Mouse (Mus musculus): ENCODE data around the gene Tent5c. TPM values are rescaled to one million over a fixed set of nuclear protein-coding genes. Genes with fewer than 3 reads are reported as not detected.
"Not testable (repeated sequence)": the region's sequence is repeated elsewhere in the genome, so short reads cannot be mapped to it uniquely, and the experiment has no call there.

The Tent5c gene
- polyA plus RNA-seq, 1 experiment, result not detected

- WGBS, result 84% methylated on average over 1 of the region's 1 CpGs
These were observed 70.7 kb downstream of the Tent5c start for GRCm38 (mm10) chr3:100418387-100418786.

GRCm38 (mm10) chr3:100417772-100418311, 71.3 kb downstream of the Tent5c start:
- Histone ChIP-seq H3K4me1 (ENCODE audit: control insufficient read depth, insufficient read depth, low read length) (peaks cover 2% of the 10 kb centered on the region; the same call in 1 of the 2 replicates), H3K27ac (ENCODE audit: insufficient read depth, low read depth, low read length) (no peak overlapping the region), H3K4me3 (ENCODE audit: insufficient read depth, low read depth, low read length) (no peak overlapping the region)
- TF ChIP-seq POLR2A (IDR thresholded peaks at IDR 0.05; ENCODE audit: insufficient read depth, low read depth, low read length) (no peak), CTCF (IDR thresholded peaks at IDR 0.05; ENCODE audit: insufficient read depth, low read depth, low read length) (no peak)
- WGBS, result 12% methylated on average over 10 of the region's 10 CpGs

More at GRCm38 (mm10) chr3:100418387-100418786, 70.7 kb downstream of the Tent5c start:
- no peak for TF ChIP-seq POLR2A (IDR thresholded peaks at IDR 0.05; ENCODE audit: insufficient read depth, low read depth, low read length)
- TF ChIP-seq CTCF (IDR thresholded peaks at IDR 0.05; ENCODE audit: insufficient read depth, low read depth, low read length), result no peak
- Histone ChIP-seq H3K4me3 (ENCODE audit: insufficient read depth, low read depth, low read length) (no peak overlapping the region), H3K4me1 (ENCODE audit: control insufficient read depth, insufficient read depth, low read length) (peaks cover 2% of the 10 kb centered on the region; the same call in 1 of the 2 replicates), H3K27ac (ENCODE audit: insufficient read depth, low read depth, low read length) (no peak overlapping the region)

- WGBS, result 85% methylated on average over 5 of the region's 5 CpGs
- Histone ChIP-seq H3K27ac (ENCODE audit: insufficient read depth, low read depth, low read length) (no peak overlapping the region), H3K4me1 (ENCODE audit: control insufficient read depth, insufficient read depth, low read length) (peaks cover 2% of the 10 kb centered on the region; the same call in 1 of the 2 replicates), H3K4me3 (ENCODE audit: insufficient read depth, low read depth, low read length) (no peak overlapping the region)
- TF ChIP-seq POLR2A (IDR thresholded peaks at IDR 0.05; ENCODE audit: insufficient read depth, low read depth, low read length) (no peak), CTCF (IDR thresholded peaks at IDR 0.05; ENCODE audit: insufficient read depth, low read depth, low read length) (no peak)
These were observed 73.5 kb downstream of the Tent5c start for GRCm38 (mm10) chr3:100415671-100416070.

- 96% methylated on average over 3 of the region's 3 CpGs for WGBS
- H3K4me1 ChIP-seq (ENCODE audit: control insufficient read depth, insufficient read depth, low read length); H3K27ac ChIP-seq (ENCODE audit: insufficient read depth, low read depth, low read length); H3K4me3 ChIP-seq (ENCODE audit: insufficient read depth, low read depth, low read length): not testable (repeated sequence)
These were observed 75.5 kb downstream of the Tent5c start for GRCm38 (mm10) chr3:100413586-100413985.

- WGBS, result 89% methylated on average over 7 of the region's 7 CpGs
These were observed 77.2 kb downstream of the Tent5c start for GRCm38 (mm10) chr3:100411945-100412344.

GRCm38 (mm10) chr3:100409280-100409679, 79.8 kb downstream of the Tent5c start:
- TF ChIP-seq POLR2A (IDR thresholded peaks at IDR 0.05; ENCODE audit: insufficient read depth, low read depth, low read length), result no peak
- no peak for TF ChIP-seq CTCF (IDR thresholded peaks at IDR 0.05; ENCODE audit: insufficient read depth, low read depth, low read length)
- no peak overlapping the region for H3K4me3 ChIP-seq (ENCODE audit: insufficient read depth, low read depth, low read length)
- H3K4me1 ChIP-seq (ENCODE audit: control insufficient read depth, insufficient read depth, low read length), result no peaks in the 10 kb centered on the region
- H3K27ac ChIP-seq (ENCODE audit: insufficient read depth, low read depth, low read length), result no peak overlapping the region
- WGBS, result 89% methylated on average over 2 of the region's 2 CpGs

More at GRCm38 (mm10) chr3:100411945-100412344, 77.2 kb downstream of the Tent5c start:
- H3K4me3 ChIP-seq (ENCODE audit: insufficient read depth, low read depth, low read length), result no peak overlapping the region
- TF ChIP-seq POLR2A (IDR thresholded peaks at IDR 0.05; ENCODE audit: insufficient read depth, low read depth, low read length) (no peak), CTCF (IDR thresholded peaks at IDR 0.05; ENCODE audit: insufficient read depth, low read depth, low read length) (no peak)
- H3K27ac ChIP-seq (ENCODE audit: insufficient read depth, low read depth, low read length), result no peak overlapping the region
- no peaks in the 10 kb centered on the region for H3K4me1 ChIP-seq (ENCODE audit: control insufficient read depth, insufficient read depth, low read length)

- TF ChIP-seq CTCF (IDR thresholded peaks at IDR 0.05; ENCODE audit: insufficient read depth, low read depth, low read length), result no peak
- no peak for TF ChIP-seq POLR2A (IDR thresholded peaks at IDR 0.05; ENCODE audit: insufficient read depth, low read depth, low read length)
- WGBS, result 86% methylated on average over 2 of the region's 2 CpGs
- no peaks in the 10 kb centered on the region for H3K4me1 ChIP-seq (ENCODE audit: control insufficient read depth, insufficient read depth, low read length)
- no peak overlapping the region for H3K4me3 ChIP-seq (ENCODE audit: insufficient read depth, low read depth, low read length)
- H3K27ac ChIP-seq (ENCODE audit: insufficient read depth, low read depth, low read length), result no peak overlapping the region
These were observed 80.6 kb downstream of the Tent5c start for GRCm38 (mm10) chr3:100408351-100409043.

GRCm38 (mm10) chr3:100402656-100403055, 86.5 kb downstream of the Tent5c start:
- H3K4me3 ChIP-seq (ENCODE audit: insufficient read depth, low read depth, low read length), result no peak overlapping the region
- H3K27ac ChIP-seq (ENCODE audit: insufficient read depth, low read depth, low read length), result no peak overlapping the region
- 55% methylated on average over 4 of the region's 4 CpGs for WGBS
- H3K4me1 ChIP-seq (ENCODE audit: control insufficient read depth, insufficient read depth, low read length), result no peaks in the 10 kb centered on the region
- TF ChIP-seq POLR2A (IDR thresholded peaks at IDR 0.05; ENCODE audit: insufficient read depth, low read depth, low read length) (no peak), CTCF (IDR thresholded peaks at IDR 0.05; ENCODE audit: insufficient read depth, low read depth, low read length) (no peak)

Other genes with a start within 250 kb of the Tent5c start
- not detected in 2 replicates for gene Man1a2, start 196.2 kb upstream of the Tent5c start, polyA plus RNA-seq (2012; ENCODE audit: insufficient read depth, insufficient read length, low replicate concordance, missing spikeins)